Mouse (Mus musculus) heart, embryonic 10.5 days (tissue): ENCODE data around the gene Adamtsl3. TPM values are rescaled to one million over a fixed set of nuclear protein-coding genes. Genes with fewer than 3 reads are reported as not detected.

Experiments
- DNase-seq: peaks from one replicate; pipeline ENCODE4 v3.0.0-alpha.2; 2017; ENCODE audit warnings: low spot score
- H3K27ac ChIP-seq: fragments of 300-500 bp; sonication (generic); 2 replicates; pipeline ENCODE4 v1.5.1; 2016; ENCODE audit warnings: mild to moderate bottlenecking
- H3K27me3 ChIP-seq: fragments of 300-500 bp; sonication (generic); 2 replicates; pipeline ENCODE4 v1.6.1; 2016; ENCODE audit warnings: mild to moderate bottlenecking; ENCODE audit not compliant: poor library complexity, insufficient read depth, severe bottlenecking
- H3K36me3 ChIP-seq: fragments of 300-500 bp; sonication (generic); 2 replicates; pipeline ENCODE4 v1.6.1; 2016; ENCODE audit warnings: mild to moderate bottlenecking, moderate library complexity
- H3K4me1 ChIP-seq: fragments of 300-500 bp; sonication (generic); 2 replicates; pipeline ENCODE4 v1.6.1; 2016; ENCODE audit warnings: mild to moderate bottlenecking
- H3K4me3 ChIP-seq: fragments of 300-500 bp; sonication (generic); 2 replicates; pipeline ENCODE4 v1.5.1; 2016; ENCODE audit warnings: mild to moderate bottlenecking, moderate library complexity
- H3K9me3 ChIP-seq: fragments of 300-500 bp; sonication (generic); 2 replicates; pipeline ENCODE4 v1.6.1; 2016; ENCODE audit warnings: mild to moderate bottlenecking, moderate library complexity
- WGBS: fragments of 180-500 bp; shearing (Covaris S2); methylation state at CpG from one replicate; pipeline ENCODE4 v1.1.7; 2016; 5-methylcytosine and 5-hydroxymethylcytosine counted together
- polyA plus RNA-seq: library from polyadenylated mRNA; unstranded; fragments of >200 nt; fragmentation: Nextera tagmentation; extraction: Ambion mirVana; gene quantifications from 2 replicates; pipeline ENCODE4 v1.2.1, GENCODE M21; 2016

Adamtsl3 gene
- polyA plus RNA-seq, 1 experiment from 2014 or later, result 0.06 TPM

DNA sequence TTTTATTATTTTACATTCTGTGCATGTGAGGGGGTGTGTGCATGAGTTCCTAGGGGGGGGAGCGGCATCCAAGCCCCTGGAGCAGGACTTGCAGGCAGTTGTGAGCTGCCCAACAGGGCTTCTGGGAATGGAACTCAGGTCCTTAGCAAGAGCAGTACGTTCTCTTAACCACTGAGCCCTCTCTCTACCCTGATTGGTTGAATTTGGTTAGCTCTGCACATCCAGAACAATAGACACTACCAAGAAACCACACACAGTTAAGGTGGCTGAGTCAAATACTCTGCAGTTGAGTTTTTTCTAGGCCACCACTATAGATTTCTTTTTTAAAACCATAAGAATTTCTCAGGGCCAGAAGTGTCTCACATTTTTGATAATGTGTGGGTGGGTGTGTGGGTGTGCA lies 158.7 kb downstream of the Adamtsl3 start:
- no peaks in the 10 kb centered on the region for H3K9me3 ChIP-seq
- DNase-seq, result no peak
- no peaks in the 10 kb centered on the region for H3K4me1 ChIP-seq
- no peaks in the 10 kb centered on the region for H3K36me3 ChIP-seq
- no peak overlapping the region for H3K4me3 ChIP-seq
- WGBS, result 80% methylated on average over 2 of the region's 2 CpGs
- no peak overlapping the region for H3K27ac ChIP-seq
- H3K27me3 ChIP-seq, result no peaks in the 10 kb centered on the region

DNA sequence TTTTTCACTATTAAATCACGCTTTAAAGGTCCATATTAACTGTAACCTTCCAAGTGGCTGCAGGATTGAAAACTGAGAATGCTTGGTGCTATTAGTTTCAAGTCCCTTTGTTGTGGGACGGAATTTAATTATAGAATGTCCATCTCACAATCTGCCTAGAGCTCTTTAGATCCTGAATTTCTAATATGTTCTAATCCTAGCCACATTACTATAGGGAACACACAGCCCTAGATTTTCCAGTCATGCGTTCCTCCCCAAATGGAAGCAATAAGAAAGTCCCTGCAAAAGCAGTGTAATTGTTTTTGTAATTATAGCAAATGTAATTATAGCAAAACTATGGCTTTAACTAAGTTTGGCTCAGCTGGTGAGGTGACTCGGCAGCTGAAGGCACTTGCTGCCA lies 161.6 kb downstream of the Adamtsl3 start:
- H3K27ac ChIP-seq, result no peak overlapping the region
- WGBS, result 81% methylated on average over 4 of the region's 4 CpGs
- no peaks in the 10 kb centered on the region for H3K36me3 ChIP-seq
- DNase-seq, result no peak
- H3K4me3 ChIP-seq, result no peak overlapping the region
- H3K4me1 ChIP-seq, result no peaks in the 10 kb centered on the region
- no peaks in the 10 kb centered on the region for H3K27me3 ChIP-seq
- H3K9me3 ChIP-seq, result no peaks in the 10 kb centered on the region

DNA sequence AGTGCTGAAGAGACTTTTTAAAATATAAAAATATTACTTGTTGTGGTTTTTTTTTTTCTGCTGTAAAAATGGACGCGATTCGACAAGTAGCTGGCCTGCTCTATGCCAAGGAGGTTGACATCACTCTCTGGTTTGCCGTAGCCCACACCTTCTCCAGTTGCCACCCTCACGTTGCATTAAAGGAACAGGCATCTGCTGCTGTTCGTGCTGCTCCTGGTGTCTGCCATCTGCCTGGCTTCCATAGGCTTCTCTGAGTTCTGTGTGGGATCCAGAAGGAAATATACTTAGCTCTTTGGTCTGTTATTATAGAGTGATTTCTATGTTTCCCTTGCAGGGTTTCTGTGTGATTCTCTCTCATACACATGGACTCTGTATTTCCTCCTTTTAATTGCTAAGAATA lies 165.8 kb downstream of the Adamtsl3 start:
- H3K27me3 ChIP-seq, result no peaks in the 10 kb centered on the region
- H3K4me3 ChIP-seq, result no peak overlapping the region
- no peak for DNase-seq
- H3K4me1 ChIP-seq, result no peaks in the 10 kb centered on the region
- H3K27ac ChIP-seq, result no peak overlapping the region
- H3K36me3 ChIP-seq, result no peaks in the 10 kb centered on the region
- 83% methylated on average over 6 of the region's 6 CpGs for WGBS
- no peaks in the 10 kb centered on the region for H3K9me3 ChIP-seq

DNA sequence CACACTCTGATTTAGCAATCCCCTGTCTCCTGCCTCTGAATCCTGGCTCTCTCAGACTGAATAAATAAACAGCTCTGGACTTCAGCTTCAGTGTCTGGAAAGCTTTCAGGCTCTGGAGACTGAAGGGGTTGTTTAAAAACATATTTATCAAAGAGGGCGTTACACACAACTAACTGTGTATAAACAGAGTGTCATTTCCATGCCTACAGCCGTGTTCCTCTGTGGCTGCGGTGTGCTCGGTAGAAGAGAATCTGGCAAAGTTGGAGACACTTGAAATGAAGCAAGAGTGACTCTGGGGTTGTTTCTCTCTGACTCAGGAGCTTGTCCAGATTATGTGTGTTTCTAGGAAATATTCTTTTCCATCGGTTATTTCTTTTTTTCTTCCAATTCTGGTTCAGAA lies 167.0 kb downstream of the Adamtsl3 start:
- 75% methylated on average over 5 of the region's 5 CpGs for WGBS
- Histone ChIP-seq H3K9me3 (no peaks in the 10 kb centered on the region), H3K27me3 (no peaks in the 10 kb centered on the region), H3K4me1 (no peaks in the 10 kb centered on the region), H3K27ac (no peak overlapping the region), H3K36me3 (no peaks in the 10 kb centered on the region), H3K4me3 (no peak overlapping the region)
- DNase-seq, result no peak

DNA sequence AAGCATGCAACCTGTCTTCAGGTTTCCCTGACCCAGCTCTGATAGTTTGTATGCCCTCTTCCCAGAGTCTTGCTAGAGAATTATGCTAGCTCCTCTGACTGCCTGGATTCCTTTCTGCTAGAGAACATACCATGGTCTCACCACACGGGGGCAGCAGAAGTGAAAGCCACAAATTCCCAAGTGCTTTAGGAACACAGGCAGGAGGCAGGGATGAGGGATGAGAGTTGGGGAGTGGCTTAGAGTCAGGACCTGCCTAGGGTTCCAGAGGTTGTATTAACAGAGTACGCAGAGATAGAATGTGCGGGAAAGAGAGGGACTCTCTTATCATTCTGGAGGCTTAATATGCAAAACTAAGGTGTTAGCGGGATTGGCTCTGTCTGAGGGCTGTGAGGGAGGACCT lies 168.6 kb downstream of the Adamtsl3 start:
- H3K9me3 ChIP-seq, result no peaks in the 10 kb centered on the region
- 28% methylated on average over 4 of the region's 4 CpGs for WGBS
- H3K4me1 ChIP-seq, result no peaks in the 10 kb centered on the region
- peak; percentile 85 for DNase-seq
- no peaks in the 10 kb centered on the region for H3K36me3 ChIP-seq
- H3K4me3 ChIP-seq, result no peak overlapping the region
- no peaks in the 10 kb centered on the region for H3K27me3 ChIP-seq
- no peak overlapping the region for H3K27ac ChIP-seq

DNA sequence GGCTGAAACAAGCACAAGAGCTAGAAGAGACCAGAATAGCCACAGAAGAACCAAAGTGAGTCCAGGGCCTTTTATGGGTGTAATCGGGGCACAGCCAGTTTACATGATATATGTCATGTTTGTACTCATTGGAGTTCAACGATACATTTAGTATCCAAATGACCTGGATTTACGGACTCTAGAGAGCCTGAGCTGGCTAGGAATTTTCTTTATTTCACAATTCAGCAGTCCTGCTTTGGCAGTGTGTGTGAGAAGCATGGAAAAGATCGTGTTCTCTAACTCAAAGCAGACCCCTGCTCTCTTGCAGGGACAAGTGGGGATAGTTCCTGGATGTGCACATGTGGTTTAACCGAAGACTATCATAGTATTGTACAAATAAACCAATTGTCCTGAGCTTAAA lies 195.1 kb downstream of the Adamtsl3 start:
- 83% methylated on average over 5 of the region's 5 CpGs for WGBS
- no peak overlapping the region for H3K4me3 ChIP-seq
- no peaks in the 10 kb centered on the region for H3K36me3 ChIP-seq
- peaks cover 12% of the 10 kb centered on the region; the same call in 1 of the 2 replicates for H3K4me1 ChIP-seq
- no peak for DNase-seq
- no peaks in the 10 kb centered on the region for H3K27me3 ChIP-seq
- H3K9me3 ChIP-seq, result no peaks in the 10 kb centered on the region
- no peak overlapping the region for H3K27ac ChIP-seq

DNA sequence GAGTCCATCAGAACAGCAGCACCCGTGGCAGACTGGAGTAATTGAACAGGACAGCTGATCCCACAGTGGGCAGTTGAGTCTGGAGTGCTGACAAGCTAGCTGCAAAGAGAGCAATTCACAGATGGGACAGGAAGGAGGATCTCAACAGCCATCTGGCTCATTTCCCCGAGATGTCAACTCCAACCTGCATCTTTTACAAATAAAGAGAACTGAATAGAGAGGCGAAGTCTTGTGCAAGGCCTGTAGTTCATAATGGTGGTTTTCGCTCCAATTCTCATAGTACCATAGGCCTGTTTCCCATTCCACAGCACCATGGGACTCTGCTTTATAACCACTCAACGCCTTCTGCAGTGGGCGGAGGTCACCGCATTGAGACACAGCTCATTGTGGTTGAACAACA lies 195.9 kb downstream of the Adamtsl3 start:
- Histone ChIP-seq H3K27me3 (no peaks in the 10 kb centered on the region), H3K4me3 (no peak overlapping the region), H3K36me3 (no peaks in the 10 kb centered on the region), H3K4me1 (peaks cover 12% of the 10 kb centered on the region; the same call in 1 of the 2 replicates), H3K27ac (no peak overlapping the region), H3K9me3 (no peaks in the 10 kb centered on the region)
- 70% methylated on average over 7 of the region's 7 CpGs for WGBS
- no peak for DNase-seq

DNA sequence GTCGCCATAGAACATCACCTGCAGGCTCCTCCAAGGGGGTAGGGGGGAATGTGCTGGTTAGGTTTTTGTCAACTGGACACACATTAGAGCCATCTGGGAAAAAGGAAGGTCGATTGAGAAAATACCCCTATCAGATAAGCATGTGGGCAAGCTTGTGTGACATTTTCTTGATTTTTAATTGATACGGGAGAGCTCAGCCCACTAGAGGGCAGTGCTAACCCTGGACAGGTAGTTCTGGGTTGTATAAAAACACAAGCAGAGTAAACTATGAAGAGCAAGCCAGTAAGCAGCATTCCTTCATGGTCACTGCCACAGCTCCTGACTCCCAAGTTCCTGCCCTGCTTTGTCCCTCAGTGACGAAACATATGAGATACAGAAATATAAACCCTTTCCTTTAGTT lies 197.7 kb downstream of the Adamtsl3 start:
- no peaks in the 10 kb centered on the region for H3K9me3 ChIP-seq
- WGBS, result 61% methylated on average over 4 of the region's 4 CpGs
- H3K4me1 ChIP-seq, result peaks cover 15% of the 10 kb centered on the region
- H3K27ac ChIP-seq, result no peak overlapping the region
- H3K4me3 ChIP-seq, result no peak overlapping the region
- H3K27me3 ChIP-seq, result no peaks in the 10 kb centered on the region
- no peaks in the 10 kb centered on the region for H3K36me3 ChIP-seq
- DNase-seq, result no peak

DNA sequence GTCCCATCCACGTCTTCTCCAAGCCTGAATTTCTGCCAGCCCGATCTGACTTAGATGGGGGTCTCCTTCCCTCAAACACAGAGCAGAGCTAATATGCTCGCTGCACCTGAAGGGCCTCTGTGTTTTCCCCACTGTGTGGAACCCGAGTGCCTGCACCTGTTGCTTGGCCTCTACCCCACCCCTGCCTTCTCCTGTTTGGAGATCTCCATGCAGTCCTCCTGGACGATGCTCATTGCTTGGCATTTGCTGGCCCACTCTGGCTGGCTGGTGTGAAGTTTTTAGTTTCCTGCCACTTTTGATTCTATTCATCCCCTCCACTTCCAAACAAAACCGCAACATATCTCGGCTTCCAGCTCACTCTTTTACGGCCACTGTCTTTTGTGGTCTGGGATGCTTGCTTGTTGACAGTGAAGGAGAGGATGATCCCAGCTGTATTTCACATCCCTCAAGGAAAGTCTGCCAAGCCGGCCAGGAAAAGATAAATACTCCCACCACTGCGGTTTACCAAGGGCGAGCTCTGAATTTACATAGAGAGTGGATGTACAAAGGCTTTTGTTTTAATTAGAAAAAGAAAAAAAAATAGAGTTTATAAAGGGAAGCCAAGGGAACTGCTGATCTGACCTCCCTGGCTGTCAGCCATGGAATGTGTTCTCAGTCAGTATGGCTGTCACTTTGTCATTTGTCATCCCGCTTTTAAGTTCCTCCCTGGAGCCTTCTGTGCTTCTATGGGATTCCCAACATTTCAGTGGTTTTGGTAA lies 198.4 kb downstream of the Adamtsl3 start:
- 76% methylated on average over 12 of the region's 12 CpGs for WGBS
- Histone ChIP-seq H3K4me1 (peaks cover 17% of the 10 kb centered on the region), H3K27me3 (no peaks in the 10 kb centered on the region), H3K4me3 (no peak overlapping the region), H3K27ac (no peak overlapping the region), H3K36me3 (no peaks in the 10 kb centered on the region), H3K9me3 (no peaks in the 10 kb centered on the region)
- DNase-seq, result no peak

DNA sequence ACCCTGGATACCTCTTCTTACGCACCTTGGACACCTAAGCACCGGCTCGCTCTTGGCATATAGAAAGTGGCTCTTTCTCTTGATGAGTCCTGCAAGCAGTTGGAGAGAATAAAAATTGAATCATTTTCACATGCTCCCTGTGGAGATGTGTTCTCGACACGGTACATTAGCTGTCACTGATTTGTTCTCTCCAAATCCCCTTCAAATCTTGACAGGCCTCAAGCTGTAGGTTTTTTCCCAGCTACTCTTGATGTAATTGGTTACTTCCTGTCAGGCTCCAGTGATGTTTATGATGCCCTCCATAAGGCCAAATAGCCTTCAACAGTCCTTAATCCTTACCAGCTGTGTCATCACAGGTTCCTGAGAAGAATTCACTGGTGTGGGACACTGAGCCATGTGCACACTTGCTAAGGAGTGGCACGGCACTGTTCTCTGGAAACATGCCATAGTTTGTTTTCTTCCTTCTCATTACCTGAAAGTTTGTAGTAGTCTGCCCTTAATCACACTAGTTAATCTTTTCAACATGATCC lies 209.0 kb downstream of the Adamtsl3 start:
- no peak for DNase-seq
- 80% methylated on average over 6 of the region's 6 CpGs for WGBS
- no peaks in the 10 kb centered on the region for H3K36me3 ChIP-seq
- H3K4me3 ChIP-seq, result no peak overlapping the region
- no peaks in the 10 kb centered on the region for H3K27me3 ChIP-seq
- H3K27ac ChIP-seq, result no peak overlapping the region
- no peaks in the 10 kb centered on the region for H3K9me3 ChIP-seq
- H3K4me1 ChIP-seq, result no peaks in the 10 kb centered on the region

DNA sequence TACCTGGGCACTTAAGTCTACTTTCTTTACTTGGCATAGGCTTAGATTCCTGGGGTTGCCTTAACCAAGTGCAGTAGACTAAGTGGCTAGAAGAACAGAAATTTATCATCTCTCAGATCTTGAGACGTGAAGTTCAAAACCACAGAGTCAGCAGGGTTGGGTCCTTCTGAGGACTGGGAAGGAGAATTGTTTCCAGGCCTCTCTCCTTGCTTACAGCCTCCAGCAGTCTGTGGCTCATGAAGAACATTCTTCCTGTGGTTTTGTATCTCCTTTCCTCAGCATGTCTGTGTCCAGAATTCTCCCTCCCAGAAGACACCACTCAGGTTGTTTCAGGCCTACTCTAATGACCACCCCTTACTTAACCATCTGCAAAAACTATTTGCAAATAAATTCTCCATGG lies 216.5 kb downstream of the Adamtsl3 start:
- Histone ChIP-seq H3K9me3 (no peaks in the 10 kb centered on the region), H3K4me3 (no peak overlapping the region), H3K27ac (no peak overlapping the region), H3K36me3 (no peaks in the 10 kb centered on the region), H3K27me3 (no peaks in the 10 kb centered on the region), H3K4me1 (peaks cover 4% of the 10 kb centered on the region; the same call in 1 of the 2 replicates)
- DNase-seq, result no peak
- 66% methylated on average over 1 of the region's 1 CpGs for WGBS

DNA sequence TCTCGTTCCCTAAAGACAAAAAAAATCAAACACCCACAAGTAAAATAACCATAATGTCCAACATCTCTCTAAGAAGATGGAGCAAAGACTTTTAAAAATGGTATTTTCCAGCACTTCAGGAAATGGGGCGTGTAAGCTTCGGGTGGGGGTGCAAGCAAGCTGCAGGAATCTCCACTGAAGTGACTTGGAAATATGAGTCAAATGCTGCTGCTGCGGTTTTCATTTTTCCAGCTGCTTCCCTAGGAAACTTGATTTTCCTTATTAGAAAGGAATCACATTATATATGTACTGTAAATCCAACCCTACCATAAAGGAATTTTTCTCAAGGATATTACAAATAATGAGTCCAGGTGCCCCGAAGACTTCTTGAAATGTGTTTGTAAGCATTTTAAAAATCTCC lies 220.3 kb downstream of the Adamtsl3 start:
- Histone ChIP-seq H3K4me1 (peaks cover 4% of the 10 kb centered on the region; the same call in 1 of the 2 replicates), H3K27ac (no peak overlapping the region), H3K9me3 (no peaks in the 10 kb centered on the region), H3K4me3 (no peak overlapping the region), H3K36me3 (no peaks in the 10 kb centered on the region), H3K27me3 (no peaks in the 10 kb centered on the region)
- 78% methylated on average over 5 of the region's 5 CpGs for WGBS
- DNase-seq, result no peak

DNA sequence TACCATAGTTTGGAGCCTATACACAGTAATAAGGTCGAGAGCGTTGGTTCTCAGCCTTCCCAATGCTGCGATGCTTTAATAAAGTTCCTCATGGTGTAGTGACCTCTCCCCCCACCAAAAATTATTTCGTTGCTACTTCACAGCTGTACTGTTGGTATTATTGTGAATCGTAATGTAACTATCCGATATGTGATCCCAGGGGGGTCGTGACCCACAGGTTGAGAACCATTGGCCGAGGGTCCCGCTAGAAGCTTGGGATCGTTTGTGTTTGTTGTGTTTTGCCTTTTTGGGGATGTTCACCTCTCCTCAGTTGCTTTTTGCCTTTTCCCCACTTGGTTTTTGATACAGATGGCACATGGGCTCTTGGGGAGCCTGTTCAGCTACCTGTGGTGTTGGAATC lies 220.9 kb downstream of the Adamtsl3 start:
- 88% methylated on average over 10 of the region's 10 CpGs for WGBS
- peaks cover 4% of the 10 kb centered on the region; the same call in 1 of the 2 replicates for H3K4me1 ChIP-seq

DNA sequence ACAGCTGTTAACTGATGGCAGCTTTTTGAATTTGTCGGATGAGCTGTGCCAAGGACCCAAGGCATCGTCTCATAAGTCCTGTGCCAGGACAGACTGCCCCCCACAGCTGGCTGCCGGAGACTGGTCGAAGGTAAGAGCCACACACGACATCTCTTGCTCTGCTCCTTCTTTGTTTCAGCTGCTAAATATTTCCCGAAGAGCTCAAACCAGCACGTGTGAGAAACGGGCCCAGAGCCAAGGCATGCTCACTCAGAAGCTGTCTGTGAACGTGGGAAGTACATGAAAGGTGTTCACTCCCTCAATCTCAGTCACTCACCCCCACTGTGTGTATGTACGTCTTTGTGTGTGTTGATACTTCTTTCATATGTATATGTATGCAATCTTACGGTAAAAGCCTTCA lies 221.6 kb downstream of the Adamtsl3 start:
- Histone ChIP-seq H3K27ac (no peak overlapping the region), H3K9me3 (no peaks in the 10 kb centered on the region), H3K27me3 (no peaks in the 10 kb centered on the region), H3K36me3 (no peaks in the 10 kb centered on the region), H3K4me3 (no peak overlapping the region), H3K4me1 (peaks cover 4% of the 10 kb centered on the region; the same call in 1 of the 2 replicates)
- no peak for DNase-seq
- WGBS, result 78% methylated on average over 11 of the region's 11 CpGs

More for the DNA sequence above, 220.9 kb downstream of the Adamtsl3 start:
- H3K9me3 ChIP-seq, result no peaks in the 10 kb centered on the region
- no peak for DNase-seq
- no peak overlapping the region for H3K4me3 ChIP-seq
- no peaks in the 10 kb centered on the region for H3K36me3 ChIP-seq
- no peak overlapping the region for H3K27ac ChIP-seq
- no peaks in the 10 kb centered on the region for H3K27me3 ChIP-seq
